Mouse (Mus musculus) forebrain, embryonic 11.5 days (tissue): ENCODE results near the gene Pradc1. TPM values are rescaled to one million over a fixed set of nuclear protein-coding genes. Genes with fewer than 3 reads are reported as not detected.

ENCODE experiments used
- ATAC-seq: fragments of 200-750 bp; cut with Nextera tagmentation; replicated peaks from 2 replicates; pipeline ENCODE4 v1.8.0; 2017; ENCODE audit warnings: moderate TSS enrichment; ENCODE audit not compliant: low FRiP score
- DNase-seq: peaks from one replicate; pipeline ENCODE4 v3.0.0-alpha.2; 2017; ENCODE audit warnings: low spot score
- H3K27ac ChIP-seq: fragments of 300-500 bp; sonication (generic); 2 replicates; pipeline ENCODE4 v1.5.1; 2014; ENCODE audit warnings: low read depth, low read length
- H3K27me3 ChIP-seq: fragments of 300-500 bp; sonication (generic); 2 replicates; pipeline ENCODE4 v1.6.1; 2014; ENCODE audit warnings: mild to moderate bottlenecking, low read length, mixed read lengths; ENCODE audit not compliant: control insufficient read depth, insufficient read depth
- H3K36me3 ChIP-seq: fragments of 300-500 bp; sonication (generic); 2 replicates; pipeline ENCODE4 v1.6.1; 2014; ENCODE audit warnings: mild to moderate bottlenecking, low read length, moderate library complexity, mixed read lengths; ENCODE audit not compliant: control insufficient read depth, insufficient read depth
- H3K4me1 ChIP-seq: fragments of 300-500 bp; sonication (generic); replicated peaks from 2 replicates; pipeline ENCODE4 v1.6.1; 2014; ENCODE audit warnings: low read length, mixed read lengths; ENCODE audit not compliant: control insufficient read depth, insufficient read depth
- H3K4me2 ChIP-seq: fragments of 300-500 bp; sonication (generic); 2 replicates; pipeline ENCODE4 v1.6.1; 2014; ENCODE audit warnings: low read depth, mild to moderate bottlenecking, low read length, moderate library complexity, mixed read lengths; ENCODE audit not compliant: severe bottlenecking
- H3K4me3 ChIP-seq: fragments of 300-500 bp; sonication (generic); 2 replicates; pipeline ENCODE4 v1.5.1; 2014; ENCODE audit warnings: low read depth, low read length
- H3K9ac ChIP-seq: fragments of 300-500 bp; sonication (generic); 2 replicates; pipeline ENCODE4 v1.6.1; 2014; ENCODE audit warnings: low read length
- H3K9me3 ChIP-seq: fragments of 300-500 bp; sonication (generic); 2 replicates; pipeline ENCODE4 v1.6.1; 2016; ENCODE audit warnings: low read length, mixed read lengths; ENCODE audit not compliant: control insufficient read depth
- WGBS: fragments of 180-500 bp; shearing (Covaris S2); extraction: QIAGEN DNeasy Blood & Tissue Kit; methylation state at CpG from one replicate; pipeline ENCODE4 v1.1.7; 2014; 5-methylcytosine and 5-hydroxymethylcytosine counted together
- polyA plus RNA-seq: library from polyadenylated mRNA; unstranded; fragments of >200 nt; fragmentation: Nextera tagmentation; extraction: Ambion mirVana; gene quantifications from 2 replicates; pipeline ENCODE4 v1.2.1, GENCODE M21; 2014

Gene Pradc1
- polyA plus RNA-seq: 26.3 and 27.5 TPM in 2 replicates

GRCm38 (mm10) chr6:85451664-85452410 lies at the start of gene Pradc1:
Pradc1 (minus strand) TSS chr6:85451970.
- Histone ChIP-seq H3K36me3 (no peaks in the 10 kb centered on the region), H3K9ac (peak within 1 kb of the TSS; percentile 92), H3K27ac (peak within 1 kb of the TSS; percentile 89), H3K4me2 (peak within 1 kb of the TSS; percentile 86), H3K4me3 (peak within 1 kb of the TSS; percentile 65), H3K9me3 (no peaks in the 10 kb centered on the region), H3K27me3 (no peaks in the 10 kb centered on the region), H3K4me1 (peaks cover 10% of the 10 kb centered on the region)
- DNase-seq: peak; percentile 99
- ATAC-seq: peak; percentile 91
- under 1% methylated on average over 54 of the region's 54 CpGs for WGBS

- no peak overlapping the region for H3K27ac ChIP-seq
- H3K27me3 ChIP-seq: peaks cover 4% of the 10 kb centered on the region; the same call in 1 of the 2 replicates
- H3K9ac ChIP-seq: no peak overlapping the region
- H3K9me3 ChIP-seq: no peaks in the 10 kb centered on the region
- no peak overlapping the region for H3K4me2 ChIP-seq
- no peak overlapping the region for H3K4me3 ChIP-seq
- WGBS: 60% methylated on average over 1 of the region's 1 CpGs
- H3K4me1 ChIP-seq: peaks cover 6% of the 10 kb centered on the region; the same call in 1 of the 2 replicates
- no peak for ATAC-seq
- no peaks in the 10 kb centered on the region for H3K36me3 ChIP-seq
- DNase-seq: no peak
These were observed 48.6 kb upstream of the Pradc1 start for GRCm38 (mm10) chr6:85500416-85500815.

GRCm38 (mm10) chr6:85498147-85498546 lies 46.4 kb upstream of the Pradc1 start:
- H3K27me3 ChIP-seq: no peaks in the 10 kb centered on the region
- no peak overlapping the region for H3K4me2 ChIP-seq
- H3K4me1 ChIP-seq: peaks cover 6% of the 10 kb centered on the region; the same call in 1 of the 2 replicates
- H3K4me3 ChIP-seq: no peak overlapping the region
- no peak overlapping the region for H3K9ac ChIP-seq
- H3K27ac ChIP-seq: no peak overlapping the region
- ATAC-seq (no peak), DNase-seq (no peak)
- H3K9me3 ChIP-seq: no peaks in the 10 kb centered on the region
- WGBS: 73% methylated on average over 9 of the region's 9 CpGs
- no peaks in the 10 kb centered on the region for H3K36me3 ChIP-seq

- H3K4me1 ChIP-seq: peaks cover 2% of the 10 kb centered on the region; the same call in 1 of the 2 replicates
- no peaks in the 10 kb centered on the region for H3K27me3 ChIP-seq
- no peak overlapping the region for H3K4me2 ChIP-seq
- no peak overlapping the region for H3K9ac ChIP-seq
- H3K4me3 ChIP-seq: no peak overlapping the region
- no peaks in the 10 kb centered on the region for H3K9me3 ChIP-seq
- no peak overlapping the region for H3K27ac ChIP-seq
- no peaks in the 10 kb centered on the region for H3K36me3 ChIP-seq
- ATAC-seq (no peak), DNase-seq (no peak)
These were observed 45.2 kb upstream of the Pradc1 start for GRCm38 (mm10) chr6:85496976-85497375.

- WGBS: 82% methylated on average over 3 of the region's 3 CpGs
- no peak overlapping the region for H3K27ac ChIP-seq
- H3K4me3 ChIP-seq: no peak overlapping the region
- H3K4me2 ChIP-seq: no peak overlapping the region
- DNase-seq: no peak
- no peaks in the 10 kb centered on the region for H3K36me3 ChIP-seq
- no peaks in the 10 kb centered on the region for H3K9me3 ChIP-seq
- no peak for ATAC-seq
- H3K9ac ChIP-seq: no peak overlapping the region
- H3K4me1 ChIP-seq: peaks cover 3% of the 10 kb centered on the region
- no peaks in the 10 kb centered on the region for H3K27me3 ChIP-seq
These were observed 39.8 kb upstream of the Pradc1 start for GRCm38 (mm10) chr6:85491606-85492005.

- H3K9ac ChIP-seq: no peak overlapping the region
- ATAC-seq (no peak), DNase-seq (no peak)
- peaks cover 3% of the 10 kb centered on the region for H3K4me1 ChIP-seq
- no peaks in the 10 kb centered on the region for H3K36me3 ChIP-seq
- no peak overlapping the region for H3K4me2 ChIP-seq
- 88% methylated on average over 4 of the region's 4 CpGs for WGBS
- peaks cover 6% of the 10 kb centered on the region for H3K27me3 ChIP-seq
- no peak overlapping the region for H3K27ac ChIP-seq
- H3K4me3 ChIP-seq: no peak overlapping the region
- H3K9me3 ChIP-seq: no peaks in the 10 kb centered on the region
These were observed 38.5 kb upstream of the Pradc1 start for GRCm38 (mm10) chr6:85490252-85490651.

- Histone ChIP-seq H3K36me3 (no peaks in the 10 kb centered on the region), H3K4me3 (no peak overlapping the region), H3K27ac (no peak overlapping the region), H3K9ac (peak overlapping the region; percentile 8; the same call in 1 of the 2 replicates), H3K4me2 (no peak overlapping the region), H3K4me1 (peaks cover 3% of the 10 kb centered on the region), H3K27me3 (peaks cover 12% of the 10 kb centered on the region), H3K9me3 (no peaks in the 10 kb centered on the region)
- no peak for DNase-seq
- 78% methylated on average over 3 of the region's 3 CpGs for WGBS
- ATAC-seq: no peak
These were observed 37.9 kb upstream of the Pradc1 start for GRCm38 (mm10) chr6:85489717-85490116.

GRCm38 (mm10) chr6:85488510-85488909 lies 36.7 kb upstream of the Pradc1 start:
- Histone ChIP-seq H3K27ac (no peak overlapping the region), H3K9ac (no peak overlapping the region), H3K9me3 (no peaks in the 10 kb centered on the region), H3K36me3 (no peaks in the 10 kb centered on the region), H3K4me1 (peaks cover 8% of the 10 kb centered on the region), H3K27me3 (peaks cover 24% of the 10 kb centered on the region), H3K4me2 (no peak overlapping the region), H3K4me3 (no peak overlapping the region)
- ATAC-seq: no peak
- DNase-seq: no peak
- 44% methylated on average over 4 of the region's 4 CpGs for WGBS

- no peak overlapping the region for H3K4me3 ChIP-seq
- no peak overlapping the region for H3K9ac ChIP-seq
- H3K27ac ChIP-seq: no peak overlapping the region
- H3K36me3 ChIP-seq: no peaks in the 10 kb centered on the region
- H3K4me1 ChIP-seq: peaks cover 8% of the 10 kb centered on the region
- H3K27me3 ChIP-seq: peaks cover 25% of the 10 kb centered on the region
- DNase-seq: no peak
- H3K4me2 ChIP-seq: no peak overlapping the region
- no peak for ATAC-seq
- no peaks in the 10 kb centered on the region for H3K9me3 ChIP-seq
- 73% methylated on average over 2 of the region's 2 CpGs for WGBS
These were observed 34.0 kb upstream of the Pradc1 start for GRCm38 (mm10) chr6:85485738-85486137.
